Mouse (Mus musculus): Measurements from ENCODE around the gene Clstn3. TPM values are rescaled to one million over a fixed set of nuclear protein-coding genes. Genes with fewer than 3 reads are reported as not detected.

Clstn3 gene
- polyA plus RNA-seq, 1 experiment from 2014 or later = 6.8 TPM

DNA sequence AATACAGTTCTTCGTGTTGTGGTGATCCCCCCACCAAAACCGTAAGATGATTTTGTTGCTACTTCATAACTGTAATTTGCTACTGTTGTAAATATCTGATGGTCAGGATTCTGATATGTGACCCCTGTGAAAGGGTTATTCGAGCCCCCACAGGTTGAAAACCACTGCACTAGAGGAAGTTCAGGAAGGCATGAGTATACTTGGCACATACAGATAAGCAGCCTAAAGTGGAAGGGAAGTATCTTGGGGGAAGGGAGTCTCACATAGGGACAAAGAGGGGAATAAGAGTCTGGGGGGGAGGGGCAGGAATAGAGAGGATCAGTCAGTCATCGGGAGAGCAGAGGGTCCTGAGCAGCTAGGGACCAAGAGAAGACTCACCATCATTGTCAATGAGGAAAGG is 5.2 kb downstream of the Clstn3 start:
- H3K9me3 ChIP-seq = no peaks in the 10 kb centered on the region
- no peaks in the 10 kb centered on the region for H3K27me3 ChIP-seq (replicated peaks)
- no peak overlapping the region for H3K9ac ChIP-seq
- H3K4me3 ChIP-seq (replicated peaks) = no peak overlapping the region
- H3K4me1 ChIP-seq = no peaks in the 10 kb centered on the region
- H3K27ac ChIP-seq = no peak overlapping the region
- H3K36me3 ChIP-seq = no peaks in the 10 kb centered on the region
- ATAC-seq (ENCODE audit: insufficient read depth, low FRiP score, low read depth) = no peak
- no peak overlapping the region for H3K4me2 ChIP-seq
- 78% methylated on average over 4 of the region's 4 CpGs for WGBS

GRCm38 (mm10) chr6:124458505-124458904 is 6.1 kb downstream of the Clstn3 start:
- no peak overlapping the region for H3K4me3 ChIP-seq (replicated peaks)
- no peak for ATAC-seq (ENCODE audit: insufficient read depth, low FRiP score, low read depth)
- H3K27ac ChIP-seq = no peak overlapping the region
- no peaks in the 10 kb centered on the region for H3K9me3 ChIP-seq
- H3K4me1 ChIP-seq = no peaks in the 10 kb centered on the region
- H3K36me3 ChIP-seq = no peaks in the 10 kb centered on the region
- no peak overlapping the region for H3K9ac ChIP-seq
- 88% methylated on average over 11 of the region's 11 CpGs for WGBS
- H3K27me3 ChIP-seq (replicated peaks) = no peaks in the 10 kb centered on the region
- no peak overlapping the region for H3K4me2 ChIP-seq

GRCm38 (mm10) chr6:124457827-124458226 is 6.8 kb downstream of the Clstn3 start:
- no peak overlapping the region for H3K27ac ChIP-seq
- H3K4me2 ChIP-seq = no peak overlapping the region
- no peaks in the 10 kb centered on the region for H3K9me3 ChIP-seq
- H3K36me3 ChIP-seq = no peaks in the 10 kb centered on the region
- no peak overlapping the region for H3K4me3 ChIP-seq (replicated peaks)
- no peaks in the 10 kb centered on the region for H3K27me3 ChIP-seq (replicated peaks)
- no peak overlapping the region for H3K9ac ChIP-seq
- ATAC-seq (ENCODE audit: insufficient read depth, low FRiP score, low read depth) = no peak
- H3K4me1 ChIP-seq = no peaks in the 10 kb centered on the region
- 89% methylated on average over 5 of the region's 5 CpGs for WGBS

- no peak for ATAC-seq (ENCODE audit: insufficient read depth, low FRiP score, low read depth)
- WGBS = 88% methylated on average over 5 of the region's 5 CpGs
- no peak overlapping the region for H3K4me3 ChIP-seq (replicated peaks)
These were observed 8.4 kb downstream of the Clstn3 start for GRCm38 (mm10) chr6:124456243-124456642.

DNA sequence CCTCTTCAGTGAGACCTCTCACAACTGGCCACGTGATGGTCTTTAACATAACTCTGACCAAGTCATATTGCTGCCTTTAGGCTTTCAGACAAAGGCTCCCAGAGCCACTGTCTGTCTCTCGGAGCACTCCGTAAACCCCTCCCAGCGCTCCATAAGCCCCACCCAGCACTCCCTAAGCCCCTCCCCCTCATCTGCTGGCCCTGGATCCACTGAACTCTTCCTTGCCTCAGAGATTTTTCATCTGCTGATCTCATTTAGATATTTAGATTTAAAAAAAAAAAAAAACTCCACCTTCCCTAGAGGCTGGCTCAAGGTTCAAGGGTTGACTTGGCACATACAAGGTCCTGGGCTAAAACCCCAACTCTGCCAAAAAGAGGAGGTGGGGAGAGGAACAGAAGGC is 10.8 kb downstream of the Clstn3 start:
- no peaks in the 10 kb centered on the region for H3K36me3 ChIP-seq
- H3K9me3 ChIP-seq = no peaks in the 10 kb centered on the region
- H3K4me2 ChIP-seq = no peak overlapping the region
- H3K27ac ChIP-seq = no peak overlapping the region
- H3K27me3 ChIP-seq (replicated peaks) = no peaks in the 10 kb centered on the region
- H3K4me1 ChIP-seq = no peaks in the 10 kb centered on the region
- no peak overlapping the region for H3K4me3 ChIP-seq (replicated peaks)
- no peak overlapping the region for H3K9ac ChIP-seq
- ATAC-seq (ENCODE audit: insufficient read depth, low FRiP score, low read depth) = no peak
- 58% methylated on average over 4 of the region's 4 CpGs for WGBS

More at GRCm38 (mm10) chr6:124456243-124456642, 8.4 kb downstream of the Clstn3 start:
- Histone ChIP-seq H3K9ac (no peak overlapping the region), H3K27ac (no peak overlapping the region), H3K4me2 (no peak overlapping the region), H3K9me3 (no peaks in the 10 kb centered on the region), H3K27me3 (replicated peaks) (no peaks in the 10 kb centered on the region), H3K4me1 (no peaks in the 10 kb centered on the region), H3K36me3 (no peaks in the 10 kb centered on the region)

GRCm38 (mm10) chr6:124451995-124452394 is 12.6 kb downstream of the Clstn3 start:
- Histone ChIP-seq H3K27ac (no peak overlapping the region; the same call in 1 of the 2 replicates), H3K4me3 (replicated peaks) (no peak overlapping the region), H3K27me3 (replicated peaks) (no peaks in the 10 kb centered on the region), H3K4me2 (no peak overlapping the region), H3K9ac (no peak overlapping the region), H3K9me3 (no peaks in the 10 kb centered on the region), H3K4me1 (no peaks in the 10 kb centered on the region), H3K36me3 (no peaks in the 10 kb centered on the region)
- 65% methylated on average over 3 of the region's 3 CpGs for WGBS
- ATAC-seq (ENCODE audit: insufficient read depth, low FRiP score, low read depth) = peak; percentile 67

- ATAC-seq (ENCODE audit: insufficient read depth, low FRiP score, low read depth) = no peak
- Histone ChIP-seq H3K9me3 (no peaks in the 10 kb centered on the region), H3K9ac (no peak overlapping the region), H3K27me3 (replicated peaks) (no peaks in the 10 kb centered on the region), H3K27ac (no peak overlapping the region), H3K4me2 (no peak overlapping the region), H3K4me3 (replicated peaks) (no peak overlapping the region), H3K4me1 (no peaks in the 10 kb centered on the region), H3K36me3 (no peaks in the 10 kb centered on the region)
- WGBS = 83% methylated on average over 18 of the region's 18 CpGs
These were observed 14.8 kb downstream of the Clstn3 start for GRCm38 (mm10) chr6:124449668-124450383.

DNA sequence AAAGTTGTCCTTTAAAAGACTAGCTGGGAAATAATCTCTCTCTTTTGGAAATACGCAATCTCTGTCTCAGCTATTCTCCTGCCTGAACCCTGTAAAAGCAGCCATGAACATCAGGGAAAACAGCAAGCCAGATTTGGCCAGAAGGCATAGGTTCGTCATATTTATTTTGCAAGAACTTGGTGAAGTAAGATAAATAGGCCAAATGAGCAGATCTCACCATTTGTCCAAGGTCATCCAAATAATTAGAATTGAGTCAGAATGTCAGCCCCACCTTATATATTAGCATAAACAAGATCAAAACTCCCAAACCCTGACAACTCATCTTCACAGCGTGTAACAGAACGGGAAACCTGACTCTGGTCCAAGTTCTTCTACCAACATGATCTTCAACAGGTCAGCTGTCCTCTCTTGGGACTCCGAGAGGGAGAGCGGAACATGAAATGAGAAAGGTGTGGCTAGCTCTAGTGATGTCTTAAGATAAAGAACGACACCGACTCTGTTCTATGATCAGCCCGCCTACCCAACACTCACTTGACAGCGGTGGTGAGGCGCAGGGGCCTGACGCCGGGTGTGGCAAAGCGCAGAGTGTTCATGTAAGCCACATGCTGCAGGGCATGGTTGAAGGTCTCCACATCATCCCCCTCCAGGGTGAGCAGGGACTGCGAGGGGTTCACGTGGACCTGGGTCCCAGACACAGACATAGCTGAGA is 15.5 kb downstream of the Clstn3 start:
- 87% methylated on average over 16 of the region's 16 CpGs for WGBS
- H3K4me3 ChIP-seq (replicated peaks) = no peak overlapping the region
- H3K27me3 ChIP-seq (replicated peaks) = no peaks in the 10 kb centered on the region
- ATAC-seq (ENCODE audit: insufficient read depth, low FRiP score, low read depth) = no peak
- no peaks in the 10 kb centered on the region for H3K4me1 ChIP-seq
- H3K4me2 ChIP-seq = no peak overlapping the region
- no peaks in the 10 kb centered on the region for H3K9me3 ChIP-seq
- no peak overlapping the region for H3K27ac ChIP-seq
- no peak overlapping the region for H3K9ac ChIP-seq
- H3K36me3 ChIP-seq = no peaks in the 10 kb centered on the region

GRCm38 (mm10) chr6:124448186-124448852 is 16.3 kb downstream of the Clstn3 start:
- H3K4me1 ChIP-seq = no peaks in the 10 kb centered on the region
- no peaks in the 10 kb centered on the region for H3K36me3 ChIP-seq
- ATAC-seq (ENCODE audit: insufficient read depth, low FRiP score, low read depth) = no peak
- H3K27me3 ChIP-seq (replicated peaks) = no peaks in the 10 kb centered on the region
- no peak overlapping the region for H3K27ac ChIP-seq
- no peak overlapping the region for H3K4me3 ChIP-seq (replicated peaks)
- WGBS = 72% methylated on average over 10 of the region's 10 CpGs
- H3K9me3 ChIP-seq = no peaks in the 10 kb centered on the region
- no peak overlapping the region for H3K4me2 ChIP-seq
- H3K9ac ChIP-seq = no peak overlapping the region

DNA sequence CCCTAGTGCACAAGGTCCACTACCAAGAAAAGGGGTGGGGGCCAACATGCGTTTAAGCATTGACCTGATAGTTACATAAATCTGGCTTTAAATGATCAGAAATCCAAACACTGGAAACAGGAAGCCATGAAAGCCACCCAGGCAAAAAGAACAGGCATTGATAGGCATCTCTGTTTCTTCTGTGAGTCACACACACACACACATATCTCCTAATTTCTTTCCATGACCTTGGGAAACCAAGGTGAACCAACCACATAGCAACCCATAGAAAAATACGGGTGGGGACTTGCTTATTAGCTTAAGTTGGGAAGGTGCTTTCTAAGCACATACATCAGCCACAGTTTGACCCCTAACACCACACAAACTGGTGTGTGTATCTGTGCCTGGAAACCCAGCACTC is 17.2 kb downstream of the Clstn3 start:
- ATAC-seq (ENCODE audit: insufficient read depth, low FRiP score, low read depth) = no peak
- no peaks in the 10 kb centered on the region for H3K27me3 ChIP-seq (replicated peaks)
- no peaks in the 10 kb centered on the region for H3K36me3 ChIP-seq
- no peak overlapping the region for H3K9ac ChIP-seq
- no peaks in the 10 kb centered on the region for H3K9me3 ChIP-seq
- no peaks in the 10 kb centered on the region for H3K4me1 ChIP-seq
- WGBS = 63% methylated on average over 2 of the region's 2 CpGs
- H3K27ac ChIP-seq = no peak overlapping the region
- H3K4me3 ChIP-seq (replicated peaks) = no peak overlapping the region
- no peak overlapping the region for H3K4me2 ChIP-seq

GRCm38 (mm10) chr6:124446459-124446858 is 18.1 kb downstream of the Clstn3 start:
- H3K9me3 ChIP-seq = no peaks in the 10 kb centered on the region
- no peaks in the 10 kb centered on the region for H3K4me1 ChIP-seq
- H3K27ac ChIP-seq = no peak overlapping the region
- no peak overlapping the region for H3K4me2 ChIP-seq
- no peak overlapping the region for H3K9ac ChIP-seq
- ATAC-seq (ENCODE audit: insufficient read depth, low FRiP score, low read depth) = no peak
- no peaks in the 10 kb centered on the region for H3K36me3 ChIP-seq
- 93% methylated on average over 9 of the region's 9 CpGs for WGBS
- no peaks in the 10 kb centered on the region for H3K27me3 ChIP-seq (replicated peaks)
- H3K4me3 ChIP-seq (replicated peaks) = no peak overlapping the region

DNA sequence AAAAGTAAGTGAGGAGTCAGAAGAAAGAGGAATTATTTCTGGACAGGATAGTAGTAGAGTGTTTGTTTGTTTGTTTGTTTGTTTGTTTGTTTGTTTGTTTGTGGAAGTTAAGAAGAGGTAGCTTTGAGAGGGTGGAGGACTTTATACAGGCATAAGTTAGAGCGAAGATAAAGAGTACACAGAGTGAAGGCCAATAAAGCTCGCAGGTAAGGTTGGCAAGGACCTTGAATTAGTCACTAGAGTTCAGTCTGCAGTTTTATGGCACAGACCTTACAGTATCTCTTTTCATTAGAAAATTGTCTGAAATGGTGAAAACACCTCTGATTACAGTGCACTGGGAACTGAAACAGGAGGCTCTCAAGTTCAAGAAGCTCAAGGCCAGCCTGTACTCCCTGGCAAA is 18.6 kb downstream of the Clstn3 start:
- H3K9me3 ChIP-seq = no peaks in the 10 kb centered on the region
- H3K36me3 ChIP-seq = no peaks in the 10 kb centered on the region
- no peaks in the 10 kb centered on the region for H3K4me1 ChIP-seq
- no peak overlapping the region for H3K4me3 ChIP-seq (replicated peaks)
- no peak overlapping the region for H3K4me2 ChIP-seq
- no peak for ATAC-seq (ENCODE audit: insufficient read depth, low FRiP score, low read depth)
- no peaks in the 10 kb centered on the region for H3K27me3 ChIP-seq (replicated peaks)
- H3K27ac ChIP-seq = no peak overlapping the region
- 83% methylated on average over 2 of the region's 2 CpGs for WGBS
- no peak overlapping the region for H3K9ac ChIP-seq

Measured in stomach, embryonic 15.5 days (tissue).